Mouse (Mus musculus) kidney, adult 2 months (tissue): Measurements from ENCODE around the gene Sirt4.

Experiments used
- CTCF ChIP-seq: fragments of 200-500 bp; conservative IDR thresholded peaks from 2 replicates; pipeline ENCODE4 v1.5.1; 2011; ENCODE audit warnings: low read depth, mild to moderate bottlenecking, control low read depth, low read length, moderate library complexity, mixed read lengths; ENCODE audit not compliant: insufficient read depth, insufficient read length
- POLR2A ChIP-seq: fragments of 200-500 bp; IDR thresholded peaks from one replicate; pipeline ENCODE4 v1.6.1; 2011; ENCODE audit warnings: low read depth, low read length, control low read depth

- TF ChIP-seq POLR2A (no peak), CTCF (no peak)
Observed at GRCm38 (mm10) chr5:115526456-115527202, 42.1 kb upstream of the Sirt4 start.
